Mouse (Mus musculus) spleen, adult 2 months (tissue): ENCODE data around the gene Kctd11. TPM values are rescaled to one million over a fixed set of nuclear protein-coding genes. Genes with fewer than 3 reads are reported as not detected.
A peak's percentile ranks its signal among the peaks of the same experiment; 100 is the strongest.

ENCODE experiments used
- DNase-seq, 2 experiments: peaks; one replicate each; pipeline versions ENCODE4 v3.0.0 to v3.0.0-alpha.2; 2012 to 2021; ENCODE audit warnings: low spot score in 2 of 2, low read depth in 1 of 2
- H3K27ac ChIP-seq: fragments of 200-500 bp; 2 replicates; pipeline ENCODE4 v1.5.1; 2012; ENCODE audit warnings: low read length, inconsistent platforms; ENCODE audit not compliant: insufficient read depth
- H3K27me3 ChIP-seq: fragments of 200-500 bp; 2 replicates; pipeline ENCODE4 v1.6.1; 2012; ENCODE audit warnings: mild to moderate bottlenecking, moderate library complexity, low read length, inconsistent platforms; ENCODE audit not compliant: control insufficient read depth, insufficient read depth
- H3K36me3 ChIP-seq: fragments of 200-500 bp; 2 replicates; pipeline ENCODE4 v1.6.1; 2012; ENCODE audit warnings: mild to moderate bottlenecking, low read length, inconsistent platforms; ENCODE audit not compliant: control insufficient read depth, insufficient read depth
- H3K4me1 ChIP-seq: fragments of 200-500 bp; 2 replicates; pipeline ENCODE4 v1.6.1; 2011; ENCODE audit warnings: inconsistent platforms; ENCODE audit not compliant: control insufficient read depth, insufficient read depth, insufficient read length
- H3K4me3 ChIP-seq: fragments of 200-500 bp; 2 replicates; pipeline ENCODE4 v1.5.1; 2011; ENCODE audit warnings: mild to moderate bottlenecking, inconsistent platforms; ENCODE audit not compliant: insufficient read depth, insufficient read length; ENCODE audit errors: extremely low read depth
- CTCF ChIP-seq: fragments of 200-500 bp; IDR thresholded peaks from 2 replicates; pipeline ENCODE4 v1.5.1; 2011; ENCODE audit warnings: mild to moderate bottlenecking, inconsistent platforms; ENCODE audit not compliant: insufficient read depth, insufficient read length, insufficient replicate concordance; ENCODE audit errors: extremely low read depth
- POLR2A ChIP-seq: fragments of 200-500 bp; IDR thresholded peaks from 2 replicates; pipeline ENCODE4 v1.6.1; 2011; ENCODE audit warnings: low read depth, low read length, inconsistent platforms
- WGBS: fragments of 180-500 bp; shearing (Covaris S2); methylation state at CpG from one replicate; pipeline ENCODE4 v1.1.7; 2018; 5-methylcytosine and 5-hydroxymethylcytosine counted together
- polyA plus RNA-seq: library from polyadenylated mRNA; depleted of rRNA; stranded (reverse); fragments of >200 nt; gene quantifications from 2 replicates; pipeline ENCODE4 v1.2.3, GENCODE M21; 2012

Kctd11 gene
- polyA plus RNA-seq, 1 experiment: 3.6 TPM

DNA sequence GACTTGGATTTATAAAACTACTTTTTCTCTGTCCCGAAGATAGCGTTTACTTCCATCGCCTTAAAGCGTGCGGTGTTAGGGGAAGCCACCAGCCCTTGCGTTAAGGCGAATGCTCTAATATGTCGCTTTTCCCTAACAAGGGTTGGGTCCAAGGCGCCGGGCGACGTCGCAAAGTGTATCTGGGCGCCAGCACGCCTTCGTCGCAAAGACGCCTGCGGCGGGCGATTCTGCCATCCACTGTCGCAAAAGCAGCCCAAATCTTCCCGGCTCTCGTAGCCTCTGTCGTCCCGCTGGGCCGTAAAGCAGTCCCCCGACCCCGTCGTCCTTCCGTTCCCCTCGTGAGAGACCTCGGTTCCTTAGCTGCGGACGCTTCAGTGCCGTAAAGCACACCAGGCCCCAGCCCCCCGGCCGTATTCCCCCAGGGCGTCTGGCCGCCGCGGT is 20.2 kb upstream of the Kctd11 start:
- WGBS: under 1% methylated on average over 42 of the region's 42 CpGs
- Histone ChIP-seq H3K36me3 (peaks cover 16% of the 10 kb centered on the region), H3K4me1 (peaks cover 2% of the 10 kb centered on the region; the same call in 1 of the 2 replicates)

GRCm38 (mm10) chr11:69900471-69901405 is 19.5 kb upstream of the Kctd11 start, which contains the start of the genes 2810408A11Rik and Neurl4:
TSS of gene 2810408A11Rik (minus strand) at chr11:69900987.
TSS of gene Neurl4 (plus strand) at chr11:69901072.
- Histone ChIP-seq H3K27me3 (no peaks in the 10 kb centered on the region), H3K4me1 (peaks cover 5% of the 10 kb centered on the region; the same call in 1 of the 2 replicates)
- WGBS: 1% methylated on average over 38 of the region's 38 CpGs

More for the DNA sequence above, 20.2 kb upstream of the Kctd11 start:
- TF ChIP-seq POLR2A (peak; percentile 45; the same call in 1 of the 2 replicates), CTCF (no peak)
- DNase-seq: peak; percentile 88 to 91
- H3K27ac ChIP-seq: peak overlapping the region; percentile 78
- peak overlapping the region; percentile 57 for H3K4me3 ChIP-seq
- H3K27me3 ChIP-seq: no peaks in the 10 kb centered on the region

DNA sequence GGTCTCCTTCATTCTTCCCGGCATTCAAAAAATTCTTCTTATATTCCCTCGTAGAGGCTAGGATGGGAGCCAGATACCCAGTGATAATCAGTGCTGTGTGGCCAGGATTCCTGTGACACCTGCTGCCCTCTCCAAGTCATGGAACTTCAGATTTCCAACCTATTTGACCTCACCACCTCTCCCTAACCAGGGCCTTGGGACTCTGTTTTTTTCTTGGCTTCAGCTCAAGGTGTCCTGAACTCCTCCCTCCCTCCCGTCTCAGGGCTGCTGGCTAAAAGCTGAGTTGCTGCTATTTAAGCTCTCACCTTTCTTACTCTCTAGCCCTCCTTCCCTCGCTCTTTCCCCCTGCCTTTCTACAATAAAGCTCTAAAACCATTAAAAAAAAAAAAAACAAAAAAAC is 18.7 kb upstream of the Kctd11 start:
- H3K27ac ChIP-seq: no peak overlapping the region
- no peak overlapping the region for H3K4me3 ChIP-seq
- DNase-seq: no peak
- TF ChIP-seq CTCF (no peak), POLR2A (no peak)
- H3K4me1 ChIP-seq: peaks cover 7% of the 10 kb centered on the region; the same call in 1 of the 2 replicates
- peaks cover 8% of the 10 kb centered on the region for H3K36me3 ChIP-seq
- 52% methylated on average over 4 of the region's 4 CpGs for WGBS
- no peaks in the 10 kb centered on the region for H3K27me3 ChIP-seq

More at GRCm38 (mm10) chr11:69900471-69901405, 19.5 kb upstream of the Kctd11 start, which contains the start of the genes 2810408A11Rik and Neurl4:
- peak; percentile 44 for TF ChIP-seq POLR2A
- TF ChIP-seq CTCF: no peak
- Histone ChIP-seq H3K27ac (peak within 1 kb of the TSS; percentile 88), H3K36me3 (peaks cover 10% of the 10 kb centered on the region), H3K4me3 (peak within 1 kb of the TSS; percentile 57)
- DNase-seq: peak; percentile 88 to 92

DNA sequence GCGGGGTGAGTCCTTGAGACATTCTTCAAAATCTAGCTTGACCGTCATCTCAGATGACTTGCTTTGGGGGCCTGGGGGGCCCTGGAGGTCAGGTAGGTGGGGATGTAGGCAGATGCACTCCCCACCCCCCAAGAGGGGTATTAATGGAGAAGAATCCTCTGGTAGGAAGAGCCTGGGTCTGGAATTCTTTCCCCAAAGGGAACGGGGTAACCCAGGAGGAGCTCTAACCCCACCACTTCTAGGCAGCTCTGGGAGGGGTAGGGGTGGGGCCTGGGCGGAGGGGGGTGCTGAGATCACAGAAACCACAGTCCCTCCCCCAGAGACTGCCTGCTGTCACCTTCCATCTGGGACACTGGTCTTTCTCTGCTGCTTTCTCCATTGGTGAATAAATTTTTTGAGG is 14.1 kb upstream of the Kctd11 start, which contains the start of gene Acap1:
Gene Acap1 (minus strand): TSS at position 249 of the 400 bp plus-strand sequence.
- peak within 1 kb of the TSS; percentile 70 for H3K4me3 ChIP-seq
- H3K27ac ChIP-seq: peak within 1 kb of the TSS; percentile 98
- DNase-seq: peak in 1 of 2 experiments; percentile 62

GRCm38 (mm10) chr11:69894671-69895070 is 13.5 kb upstream of the Kctd11 start:
- H3K4me3 ChIP-seq: peak overlapping the region; percentile 70
- 4% methylated on average over 5 of the region's 5 CpGs for WGBS
- H3K27me3 ChIP-seq: no peaks in the 10 kb centered on the region
- peak; percentile 65 to 87 for DNase-seq
- TF ChIP-seq CTCF (no peak), POLR2A (no peak; the same call in 1 of the 2 replicates)
- peaks cover 11% of the 10 kb centered on the region; the same call in 1 of the 2 replicates for H3K4me1 ChIP-seq
- H3K27ac ChIP-seq: peak overlapping the region; percentile 98
- peaks cover 14% of the 10 kb centered on the region for H3K36me3 ChIP-seq

More for the DNA sequence above, 14.1 kb upstream of the Kctd11 start, which contains the start of gene Acap1:
- 6% methylated on average over 4 of the region's 4 CpGs for WGBS
- H3K27me3 ChIP-seq: no peaks in the 10 kb centered on the region
- H3K36me3 ChIP-seq: peaks cover 8% of the 10 kb centered on the region
- H3K4me1 ChIP-seq: peaks cover 11% of the 10 kb centered on the region; the same call in 1 of the 2 replicates
- TF ChIP-seq CTCF: no peak
- TF ChIP-seq POLR2A: no peak; the same call in 1 of the 2 replicates

- Histone ChIP-seq H3K27ac (no peak overlapping the region), H3K27me3 (no peaks in the 10 kb centered on the region), H3K36me3 (peaks cover 25% of the 10 kb centered on the region), H3K4me3 (no peak overlapping the region), H3K4me1 (peaks cover 11% of the 10 kb centered on the region; the same call in 1 of the 2 replicates)
- TF ChIP-seq CTCF: no peak
- TF ChIP-seq POLR2A: no peak
- no peak for DNase-seq
- 86% methylated on average over 4 of the region's 4 CpGs for WGBS
Measured at GRCm38 (mm10) chr11:69891482-69891881, 10.3 kb upstream of the Kctd11 start.
